Mouse (Mus musculus) embryo, embryonic 11.5 days (tissue): ENCODE measurements at regions not wholly inside any gene's neighbourhood (a gene's known extent, or its start where the extent isn't known, plus 50 kb on each side); places are given as distances from the start of the nearest gene placed in this dataset.

Experiments
- DNase-seq: peaks from one replicate; pipeline ENCODE4 v3.0.0-alpha.2; 2012; ENCODE audit warnings: low read depth, low spot score

- DNase-seq = no peak
These were observed 59.3 kb downstream of the Trap1a start for GRCm38 (mm10) chrX:139392777-139393176.

DNA sequence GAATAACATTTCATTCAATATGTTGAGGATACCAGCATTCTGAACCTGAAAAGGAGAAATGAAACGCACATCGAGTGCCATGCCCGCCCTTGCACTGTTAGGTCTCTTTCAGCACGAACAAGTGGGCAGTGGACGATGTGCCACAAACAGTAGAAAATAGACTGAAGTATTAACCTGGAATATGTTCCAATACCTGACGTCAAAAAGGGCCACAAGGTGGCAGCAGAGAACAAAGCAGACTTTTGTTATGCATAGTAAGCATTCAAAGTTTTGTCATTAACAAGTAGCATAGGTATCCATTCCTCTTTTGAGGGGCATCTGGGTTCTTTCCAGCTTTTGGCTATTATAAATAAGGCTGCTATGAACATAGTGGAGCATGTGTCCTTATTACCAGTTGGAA is 63.5 kb upstream of the D330045A20Rik start:
- peak; percentile 37 for DNase-seq

- no peak for DNase-seq
These were observed 60.3 kb upstream of the D330045A20Rik start for GRCm38 (mm10) chrX:139419867-139420266.

- DNase-seq = no peak
These were observed 55.9 kb upstream of the D330045A20Rik start for GRCm38 (mm10) chrX:139424307-139424706.
